Mouse (Mus musculus) liver, embryonic 16.5 days (tissue): ENCODE measurements around the gene Sdhaf2. TPM values are rescaled to one million over a fixed set of nuclear protein-coding genes. Genes with fewer than 3 reads are reported as not detected.

Experiments
- ATAC-seq: fragments of 200-750 bp; cut with Nextera tagmentation; 2 replicates; pipeline ENCODE4 v1.8.0; 2017; ENCODE audit warnings: low read depth, mild to moderate bottlenecking, moderate number of reproducible peaks, moderate library complexity
- H3K27ac ChIP-seq: fragments of 300-500 bp; sonication (generic); 2 replicates; pipeline ENCODE4 v1.5.1; 2014; ENCODE audit warnings: mild to moderate bottlenecking, low read length
- H3K27me3 ChIP-seq: fragments of 300-500 bp; sonication (generic); 2 replicates; pipeline ENCODE4 v1.6.1; 2014; ENCODE audit warnings: low read depth, low read length, mixed read lengths; ENCODE audit not compliant: control insufficient read depth, insufficient read depth
- H3K36me3 ChIP-seq: fragments of 300-500 bp; sonication (generic); 2 replicates; pipeline ENCODE4 v1.6.1; 2014; ENCODE audit warnings: mild to moderate bottlenecking; ENCODE audit not compliant: control insufficient read depth, insufficient read depth
- H3K4me1 ChIP-seq: fragments of 300-500 bp; sonication (generic); 2 replicates; pipeline ENCODE4 v1.6.1; 2014; ENCODE audit warnings: low read depth, low read length, mixed read lengths; ENCODE audit not compliant: control insufficient read depth
- H3K4me2 ChIP-seq: fragments of 300-500 bp; sonication (generic); 2 replicates; pipeline ENCODE4 v1.6.1; 2014; ENCODE audit warnings: low read depth, low read length, mixed read lengths
- H3K4me3 ChIP-seq: fragments of 300-500 bp; sonication (generic); 2 replicates; pipeline ENCODE4 v1.5.1; 2014; ENCODE audit warnings: low read depth, mild to moderate bottlenecking, low read length
- H3K9ac ChIP-seq: fragments of 300-500 bp; sonication (generic); 2 replicates; pipeline ENCODE4 v1.6.1; 2014; ENCODE audit warnings: low read depth, low read length
- H3K9me3 ChIP-seq: fragments of 300-500 bp; sonication (generic); replicated peaks from 2 replicates; pipeline ENCODE4 v1.6.1; 2016; ENCODE audit warnings: low read length; ENCODE audit not compliant: control insufficient read depth
- WGBS: fragments of 180-500 bp; shearing (Covaris S2); extraction: QIAGEN DNeasy Blood & Tissue Kit; methylation state at CpG from one replicate; pipeline ENCODE4 v1.1.7; 2014; ENCODE audit not compliant: insufficient replicate concordance; 5-methylcytosine and 5-hydroxymethylcytosine counted together
- polyA plus RNA-seq: library from polyadenylated mRNA; unstranded; fragments of >200 nt; fragmentation: Nextera tagmentation; extraction: Ambion mirVana; gene quantifications from 2 replicates; pipeline ENCODE4 v1.2.1, GENCODE M21; 2015

The Sdhaf2 gene
- polyA plus RNA-seq, 1 experiment from 2014 or later = 23.2 TPM

GRCm38 (mm10) chr19:10557001-10557400 lies 31.1 kb upstream of the Sdhaf2 start:
- Histone ChIP-seq H3K9me3 (no peaks in the 10 kb centered on the region), H3K27ac (no peak overlapping the region), H3K4me1 (peaks cover 12% of the 10 kb centered on the region), H3K4me2 (no peak overlapping the region), H3K4me3 (no peak overlapping the region), H3K36me3 (no peaks in the 10 kb centered on the region), H3K9ac (no peak overlapping the region), H3K27me3 (no peaks in the 10 kb centered on the region)
- no peak for ATAC-seq
- WGBS = 56% methylated on average over 2 of the region's 2 CpGs

DNA sequence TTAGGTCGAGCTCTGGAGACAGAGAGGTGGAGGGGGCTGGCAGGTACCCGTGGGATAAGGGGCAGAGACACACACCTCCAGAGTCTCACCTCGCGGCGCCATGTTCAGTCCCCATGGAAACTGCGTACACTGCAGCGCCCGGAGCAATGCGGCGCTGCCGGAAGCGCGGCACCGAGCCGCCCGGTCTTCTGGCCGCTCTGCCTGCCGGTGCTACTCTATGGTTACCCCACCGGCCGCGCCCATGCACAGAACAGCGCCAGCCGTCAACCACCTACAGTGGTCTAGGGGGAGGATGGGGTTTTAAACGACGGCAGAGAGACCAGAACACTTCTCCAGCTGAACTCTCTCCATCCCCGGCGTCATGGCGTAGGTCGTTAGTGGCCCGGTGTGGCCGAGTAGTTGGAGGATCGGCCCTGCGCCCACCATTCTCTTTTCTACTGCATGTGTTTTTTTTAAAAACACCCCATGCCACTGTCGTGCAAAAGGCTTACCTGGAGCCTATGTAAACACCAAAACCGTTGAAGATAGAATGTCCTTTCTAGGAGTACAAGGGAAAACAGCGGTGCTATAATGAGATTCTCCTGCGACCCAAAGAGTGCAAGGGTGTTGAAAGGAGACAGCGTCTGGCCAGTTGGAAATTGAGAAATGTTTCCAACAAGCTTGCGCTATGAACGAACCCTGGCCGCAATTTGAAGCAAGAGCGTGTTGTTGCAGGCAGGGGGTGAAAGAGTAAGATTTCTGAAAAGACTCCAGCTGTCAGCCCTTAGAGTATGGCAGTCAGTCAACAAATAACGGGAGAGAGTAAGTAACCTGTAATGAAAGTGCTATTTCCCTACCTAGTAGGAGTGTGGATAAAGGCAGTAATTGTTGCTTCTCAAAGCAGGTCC lies 29.9 kb upstream of the Sdhaf2 start, which contains the start of gene Tmem216:
Gene Tmem216 (minus strand): TSS at position 615 of the 887 bp plus-strand sequence.
- ATAC-seq = peak; percentile 99
- Histone ChIP-seq H3K9ac (peak within 1 kb of the TSS; percentile 82), H3K27me3 (no peaks in the 10 kb centered on the region), H3K4me3 (peak within 1 kb of the TSS; percentile 75), H3K4me1 (peaks cover 12% of the 10 kb centered on the region), H3K27ac (peak within 1 kb of the TSS; percentile 78), H3K36me3 (peaks cover 3% of the 10 kb centered on the region; the same call in 1 of the 2 replicates), H3K9me3 (no peaks in the 10 kb centered on the region), H3K4me2 (peak within 1 kb of the TSS; percentile 74)
- whole genome bisulfite sequencing = 2% methylated on average over 43 of the region's 43 CpGs

DNA sequence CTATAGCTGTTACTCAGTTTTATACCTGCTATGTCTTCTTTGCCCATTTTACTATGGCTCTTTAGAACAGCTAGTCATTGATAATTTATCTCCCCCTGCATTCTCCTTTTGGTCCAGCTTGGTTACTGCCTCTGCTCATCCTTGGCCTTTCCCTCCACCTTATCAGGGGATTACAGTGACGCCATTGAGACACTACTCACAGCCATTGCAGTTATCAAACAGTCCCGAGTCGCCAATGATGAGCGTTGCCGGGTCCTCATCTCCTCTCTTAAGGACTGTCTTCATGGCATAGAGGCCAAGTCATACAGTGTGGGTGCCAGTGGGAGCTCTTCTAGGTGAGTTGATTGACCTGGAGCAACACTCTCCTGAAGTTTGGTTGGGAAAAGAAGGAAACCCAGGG lies 13.5 kb upstream of the Sdhaf2 start:
- Histone ChIP-seq H3K9ac (no peak overlapping the region), H3K4me1 (no peaks in the 10 kb centered on the region; the same call in 1 of the 2 replicates), H3K27me3 (no peaks in the 10 kb centered on the region), H3K4me2 (no peak overlapping the region), H3K4me3 (no peak overlapping the region), H3K27ac (no peak overlapping the region), H3K9me3 (no peaks in the 10 kb centered on the region), H3K36me3 (peaks cover 77% of the 10 kb centered on the region)
- ATAC-seq = peak; percentile 93
- 38% methylated on average over 5 of the region's 5 CpGs for WGBS

GRCm38 (mm10) chr19:10530082-10530481 lies 4.1 kb upstream of the Sdhaf2 start:
- Histone ChIP-seq H3K36me3 (peaks cover 49% of the 10 kb centered on the region), H3K4me3 (no peak overlapping the region), H3K9ac (no peak overlapping the region), H3K9me3 (no peaks in the 10 kb centered on the region), H3K27me3 (no peaks in the 10 kb centered on the region), H3K4me2 (no peak overlapping the region), H3K27ac (no peak overlapping the region), H3K4me1 (peaks cover 13% of the 10 kb centered on the region)
- ATAC-seq = no peak
- 95% methylated on average over 1 of the region's 1 CpGs for WGBS

GRCm38 (mm10) chr19:10525106-10525901 lies 638 bp downstream of the Sdhaf2 start, which contains the start of gene Cpsf7:
Cpsf7 (plus strand) TSS chr19:10525266.
- peak within 1 kb of the TSS; percentile 91 for H3K4me2 ChIP-seq
- peak within 1 kb of the TSS; percentile 99 for H3K9ac ChIP-seq
- no peaks in the 10 kb centered on the region for H3K9me3 ChIP-seq
- H3K27ac ChIP-seq = peak within 1 kb of the TSS; percentile 98
- peaks cover 28% of the 10 kb centered on the region for H3K4me1 ChIP-seq
- ATAC-seq = peak; percentile 91
- WGBS = 0% methylated on average over 85 of the region's 93 CpGs
- H3K27me3 ChIP-seq = no peaks in the 10 kb centered on the region
- H3K4me3 ChIP-seq = peak within 1 kb of the TSS; percentile 99
- peaks cover 12% of the 10 kb centered on the region for H3K36me3 ChIP-seq

DNA sequence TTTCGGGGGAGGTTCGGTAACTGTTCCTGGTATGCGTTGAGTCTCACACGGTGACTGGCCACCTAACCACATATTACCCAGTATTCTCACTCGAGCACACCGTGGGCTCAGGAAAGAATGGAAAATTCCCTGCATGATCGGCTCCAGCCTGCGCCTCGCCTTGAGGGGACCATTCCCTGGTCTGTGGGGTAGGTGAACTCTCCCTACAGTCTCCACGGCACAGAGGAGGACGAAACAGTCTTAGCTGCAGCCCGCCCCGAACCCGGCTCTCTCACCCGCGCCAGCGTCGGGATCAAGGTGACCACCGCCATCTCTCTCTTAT lies 1.2 kb downstream of the Sdhaf2 start:
- Histone ChIP-seq H3K4me1 (peaks cover 28% of the 10 kb centered on the region), H3K4me2 (peak overlapping the region; percentile 91)

GRCm38 (mm10) chr19:10523483-10524080 lies 2.4 kb downstream of the Sdhaf2 start:
- Histone ChIP-seq H3K27ac (peak overlapping the region; percentile 69), H3K27me3 (no peaks in the 10 kb centered on the region), H3K36me3 (peaks cover 6% of the 10 kb centered on the region), H3K9ac (peak overlapping the region; percentile 62), H3K4me2 (peak overlapping the region; percentile 91), H3K4me3 (peak overlapping the region; percentile 42), H3K4me1 (peaks cover 28% of the 10 kb centered on the region), H3K9me3 (no peaks in the 10 kb centered on the region)
- ATAC-seq = no peak
- 26% methylated on average over 5 of the region's 5 CpGs for WGBS

More for the DNA sequence above, 1.2 kb downstream of the Sdhaf2 start:
- H3K27me3 ChIP-seq = no peaks in the 10 kb centered on the region
- peak overlapping the region; percentile 99 for H3K9ac ChIP-seq
- ATAC-seq = no peak
- H3K27ac ChIP-seq = peak overlapping the region; percentile 98
- no peaks in the 10 kb centered on the region for H3K9me3 ChIP-seq
- WGBS = 0% methylated on average over 19 of the region's 19 CpGs
- H3K4me3 ChIP-seq = peak overlapping the region; percentile 99
- peaks cover 7% of the 10 kb centered on the region for H3K36me3 ChIP-seq

- no peak for ATAC-seq
- no peak overlapping the region for H3K4me2 ChIP-seq
- 59% methylated on average over 1 of the region's 1 CpGs for WGBS
Observed at GRCm38 (mm10) chr19:10521926-10522325, 4.0 kb downstream of the Sdhaf2 start.

More at GRCm38 (mm10) chr19:10521926-10522325, 4.0 kb downstream of the Sdhaf2 start:
- H3K4me3 ChIP-seq = no peak overlapping the region
- no peaks in the 10 kb centered on the region for H3K9me3 ChIP-seq
- no peaks in the 10 kb centered on the region for H3K27me3 ChIP-seq
- no peak overlapping the region for H3K9ac ChIP-seq
- H3K27ac ChIP-seq = no peak overlapping the region
- peaks cover 23% of the 10 kb centered on the region for H3K4me1 ChIP-seq
- H3K36me3 ChIP-seq = peaks cover 6% of the 10 kb centered on the region
